Mouse (Mus musculus): Measurements from ENCODE around the gene Dnajc13.

DNA sequence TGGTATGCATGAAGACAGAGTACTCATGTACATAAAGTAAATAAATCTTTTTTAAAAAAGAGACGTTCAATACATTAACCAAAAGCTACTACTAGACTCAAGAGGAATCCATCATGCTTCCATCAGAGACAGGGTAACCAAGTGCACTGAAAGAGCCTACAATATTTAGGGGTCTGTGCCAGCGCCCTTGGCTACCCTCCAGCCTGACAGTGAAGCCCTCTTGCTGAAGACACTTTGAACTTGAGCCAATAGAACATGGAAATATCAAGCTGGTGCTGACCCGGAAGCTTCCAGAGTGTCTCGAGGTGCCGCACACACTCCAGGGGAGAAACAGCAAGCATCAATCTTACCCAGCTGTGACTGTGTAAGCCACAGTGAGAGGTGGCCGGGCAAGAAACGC is 22.6 kb downstream of the Dnajc13 start:
- no peak for TF ChIP-seq CTCF (IDR thresholded peaks at IDR 0.05; ENCODE audit: borderline replicate concordance, insufficient read depth, low read length)
- no peak for TF ChIP-seq POLR2A (IDR thresholded peaks at IDR 0.05; ENCODE audit: low read depth, low read length)
